Mouse (Mus musculus) lung, postnatal 0 days (tissue): ENCODE data around the gene Tgfbr1. TPM values are rescaled to one million over a fixed set of nuclear protein-coding genes. Genes with fewer than 3 reads are reported as not detected.

Experiments used
- ATAC-seq: fragments of 200-750 bp; cut with Nextera tagmentation; 2 replicates; pipeline ENCODE4 v1.8.0; 2017; ENCODE audit warnings: moderate library complexity
- DNase-seq: peaks from one replicate; pipeline ENCODE4 v3.0.0-alpha.2; 2016; ENCODE audit warnings: low spot score
- H3K27ac ChIP-seq: fragments of 300-500 bp; sonication (generic); 2 replicates; pipeline ENCODE4 v1.5.1; 2014; ENCODE audit warnings: antibody characterized with exemption, mild to moderate bottlenecking, low read length, mixed read lengths
- H3K27me3 ChIP-seq: fragments of 300-500 bp; sonication (generic); replicated peaks from 2 replicates; pipeline ENCODE4 v1.6.1; 2014; ENCODE audit warnings: low read length, mixed read lengths; ENCODE audit not compliant: insufficient read depth
- H3K36me3 ChIP-seq: fragments of 300-500 bp; sonication (generic); 2 replicates; pipeline ENCODE4 v1.6.1; 2014; ENCODE audit warnings: low read length, mixed read lengths; ENCODE audit not compliant: insufficient read depth
- H3K4me1 ChIP-seq: fragments of 300-500 bp; sonication (generic); 2 replicates; pipeline ENCODE4 v1.6.1; 2014; ENCODE audit warnings: antibody characterized with exemption, low read depth, low read length, mixed read lengths; ENCODE audit not compliant: insufficient read depth
- H3K4me2 ChIP-seq: fragments of 300-500 bp; sonication (generic); replicated peaks from 2 replicates; pipeline ENCODE4 v1.6.1; 2014; ENCODE audit warnings: low read depth, mild to moderate bottlenecking, low read length, moderate library complexity, mixed read lengths
- H3K4me3 ChIP-seq: fragments of 300-500 bp; sonication (generic); 2 replicates; pipeline ENCODE4 v1.5.1; 2014; ENCODE audit warnings: low read depth, low read length
- H3K9ac ChIP-seq: fragments of 300-500 bp; sonication (generic); replicated peaks from 2 replicates; pipeline ENCODE4 v1.6.1; 2014; ENCODE audit warnings: low read depth, mild to moderate bottlenecking
- H3K9me3 ChIP-seq: fragments of 300-500 bp; sonication (generic); 2 replicates; pipeline ENCODE4 v1.6.1; 2016; ENCODE audit warnings: low read length, mixed read lengths
- CTCF ChIP-seq: IDR thresholded peaks from 2 replicates; pipeline ENCODE4 v1.5.1; 2016; ENCODE audit warnings: antibody characterized with exemption, mild to moderate bottlenecking
- EP300 ChIP-seq: IDR thresholded peaks from 2 replicates; pipeline ENCODE4 v1.6.1; 2016; ENCODE audit warnings: antibody characterized with exemption, mild to moderate bottlenecking, control low read depth
- WGBS: fragments of 180-500 bp; shearing (Covaris S2); extraction: QIAGEN DNeasy Blood & Tissue Kit; methylation state at CpG from one replicate; pipeline ENCODE4 v1.1.7; 2014; 5-methylcytosine and 5-hydroxymethylcytosine counted together
- polyA plus RNA-seq: library from polyadenylated mRNA; unstranded; fragments of >200 nt; fragmentation: Nextera tagmentation; extraction: Ambion mirVana; gene quantifications from 2 replicates; pipeline ENCODE4 v1.2.1, GENCODE M21; 2015

Gene Tgfbr1
- polyA plus RNA-seq, 1 experiment from 2014 or later: 12.8 TPM

- Histone ChIP-seq H3K4me1 (no peaks in the 10 kb centered on the region), H3K9ac (no peak overlapping the region), H3K4me2 (no peak overlapping the region), H3K27ac (no peak overlapping the region), H3K27me3 (no peaks in the 10 kb centered on the region), H3K9me3 (no peaks in the 10 kb centered on the region), H3K36me3 (no peaks in the 10 kb centered on the region), H3K4me3 (no peak overlapping the region)
- 30% methylated on average over 18 of the region's 18 CpGs for WGBS
- DNase-seq (no peak), ATAC-seq (no peak)
- TF ChIP-seq EP300 (no peak), CTCF (no peak)
Measured at GRCm38 (mm10) chr4:47449586-47450522, 96.8 kb downstream of the Tgfbr1 start.

Other genes with a start within 250 kb of the Tgfbr1 start
- gene Col15a1, start 145.1 kb upstream of the Tgfbr1 start, polyA plus RNA-seq: 4.9 and 6.0 TPM in 2 replicates
- gene Alg2, start 121.1 kb downstream of the Tgfbr1 start, polyA plus RNA-seq: 21.2 and 21.9 TPM in 2 replicates
- gene Sec61b, start 121.4 kb downstream of the Tgfbr1 start, polyA plus RNA-seq: 304 and 337 TPM in 2 replicates